Mouse (Mus musculus): ENCODE data around the gene Amigo3.
A peak's percentile ranks its signal among the peaks of the same experiment; 100 is the strongest.

Gene Amigo3

DNA sequence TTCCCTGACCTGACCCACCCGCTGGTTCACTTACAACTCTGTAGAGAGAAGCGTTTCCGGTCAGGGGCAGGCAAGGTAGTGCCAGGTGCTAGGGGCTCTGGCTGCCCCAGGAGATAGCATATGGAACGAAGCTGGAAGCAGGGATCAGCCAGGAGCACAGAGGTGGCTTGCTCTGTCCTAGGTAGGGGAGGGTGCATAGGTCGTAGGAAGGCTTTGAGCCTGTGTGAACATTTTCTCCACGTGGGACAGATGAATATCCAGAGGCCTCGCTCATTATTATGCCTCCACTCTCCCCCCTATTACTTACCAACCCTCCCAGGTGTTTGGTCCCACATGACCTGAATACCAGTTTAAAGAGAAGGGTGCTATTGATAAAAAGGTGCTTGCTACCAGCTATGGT, 548 bp upstream of the Amigo3 start:
- peak; percentile 27 for DNase-seq (ENCODE audit: low read depth)

DNA sequence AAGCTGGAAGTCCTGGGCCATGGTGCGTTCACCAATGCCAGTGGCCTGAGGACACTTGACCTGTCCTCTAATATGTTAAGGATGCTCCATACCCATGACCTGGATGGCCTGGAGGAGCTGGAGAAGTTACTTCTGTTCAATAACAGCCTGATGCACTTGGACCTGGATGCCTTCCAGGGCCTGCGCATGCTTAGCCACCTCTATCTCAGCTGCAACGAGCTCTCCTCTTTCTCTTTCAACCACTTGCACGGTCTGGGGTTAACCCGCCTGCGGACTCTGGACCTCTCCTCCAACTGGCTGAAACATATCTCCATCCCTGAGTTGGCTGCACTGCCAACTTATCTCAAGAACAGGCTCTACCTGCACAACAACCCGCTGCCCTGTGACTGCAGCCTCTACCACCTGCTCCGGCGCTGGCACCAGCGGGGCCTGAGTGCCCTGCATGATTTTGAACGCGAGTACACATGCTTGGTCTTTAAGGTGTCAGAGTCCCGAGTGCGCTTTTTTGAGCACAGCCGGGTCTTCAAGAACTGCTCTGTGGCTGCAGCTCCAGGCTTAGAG, 786 bp downstream of the Amigo3 start:
- no peak for DNase-seq (ENCODE audit: low read depth)

DNA sequence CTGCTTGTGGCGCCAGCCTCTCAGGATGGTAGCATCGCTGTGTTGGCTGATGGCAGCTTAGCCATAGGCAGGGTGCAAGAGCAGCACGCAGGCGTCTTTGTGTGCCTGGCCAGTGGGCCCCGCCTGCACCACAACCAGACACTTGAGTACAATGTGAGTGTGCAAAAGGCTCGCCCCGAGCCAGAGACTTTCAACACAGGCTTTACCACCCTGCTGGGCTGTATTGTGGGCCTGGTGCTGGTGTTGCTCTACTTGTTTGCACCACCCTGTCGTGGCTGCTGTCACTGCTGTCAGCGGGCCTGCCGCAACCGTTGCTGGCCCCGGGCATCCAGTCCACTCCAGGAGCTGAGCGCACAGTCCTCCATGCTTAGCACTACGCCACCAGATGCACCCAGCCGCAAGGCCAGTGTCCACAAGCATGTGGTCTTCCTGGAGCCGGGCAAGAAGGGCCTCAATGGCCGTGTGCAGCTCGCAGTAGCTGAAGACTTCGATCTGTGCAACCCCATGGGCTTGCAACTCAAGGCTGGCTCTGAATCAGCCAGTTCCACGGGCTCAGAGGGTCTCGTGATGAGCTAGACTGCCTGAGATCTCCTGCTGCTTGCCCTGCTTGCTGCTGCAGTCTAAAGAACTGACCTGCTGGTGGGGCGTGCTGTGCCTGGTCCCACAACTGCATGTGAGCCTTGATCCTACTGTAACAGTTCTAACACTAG, 1.5 kb downstream of the Amigo3 start:
- DNase-seq (ENCODE audit: low read depth) = no peak

DNA sequence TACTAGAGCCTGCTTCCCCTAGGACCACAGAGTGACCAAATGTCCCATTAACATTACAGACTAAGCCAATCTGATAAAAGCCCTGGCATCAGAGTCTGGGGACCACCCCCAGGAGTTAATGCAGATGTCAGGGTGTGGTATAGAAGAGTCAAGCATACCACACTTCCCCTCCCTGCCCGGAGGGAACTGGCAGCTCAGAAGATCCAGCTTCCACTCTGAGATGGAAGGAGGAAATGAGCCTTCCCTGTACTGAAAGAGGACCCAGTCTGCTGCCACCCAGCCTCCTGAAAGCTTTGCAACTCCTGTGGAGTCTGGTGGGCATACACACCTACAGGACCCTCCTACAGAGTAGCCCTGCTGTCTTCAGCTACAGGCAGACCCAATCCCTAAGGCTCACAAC, 2.1 kb downstream of the Amigo3 start:
- DNase-seq (ENCODE audit: low read depth) = no peak

DNA sequence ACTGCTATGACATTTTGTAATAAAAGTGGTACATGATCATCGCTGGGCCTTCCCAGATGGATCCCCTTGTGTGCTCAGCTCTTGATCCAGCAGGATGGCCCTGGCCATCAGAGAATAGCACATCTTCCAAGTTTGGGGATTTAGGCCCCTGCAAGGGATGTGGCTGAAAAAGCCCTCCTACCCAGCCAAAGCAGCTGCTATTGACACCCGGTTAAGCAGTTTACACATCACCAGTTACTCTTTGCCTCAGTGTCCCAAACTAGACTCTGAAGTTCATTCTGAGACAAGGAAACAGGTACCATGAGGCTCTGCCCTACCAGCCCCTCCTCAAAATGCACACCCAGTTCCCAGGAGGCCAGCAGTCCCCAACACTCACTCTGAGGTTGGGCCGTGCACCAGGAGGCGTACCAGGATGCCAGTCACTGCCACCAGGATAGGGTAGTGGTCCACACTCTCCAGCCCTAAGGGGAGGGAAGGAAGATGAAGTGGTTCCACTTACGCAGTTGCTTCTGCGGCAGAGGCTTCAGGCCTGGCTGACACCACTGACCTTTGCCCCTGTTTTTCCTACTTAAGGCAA, 2.8 kb downstream of the Amigo3 start:
- no peak for DNase-seq (ENCODE audit: low read depth)

DNA sequence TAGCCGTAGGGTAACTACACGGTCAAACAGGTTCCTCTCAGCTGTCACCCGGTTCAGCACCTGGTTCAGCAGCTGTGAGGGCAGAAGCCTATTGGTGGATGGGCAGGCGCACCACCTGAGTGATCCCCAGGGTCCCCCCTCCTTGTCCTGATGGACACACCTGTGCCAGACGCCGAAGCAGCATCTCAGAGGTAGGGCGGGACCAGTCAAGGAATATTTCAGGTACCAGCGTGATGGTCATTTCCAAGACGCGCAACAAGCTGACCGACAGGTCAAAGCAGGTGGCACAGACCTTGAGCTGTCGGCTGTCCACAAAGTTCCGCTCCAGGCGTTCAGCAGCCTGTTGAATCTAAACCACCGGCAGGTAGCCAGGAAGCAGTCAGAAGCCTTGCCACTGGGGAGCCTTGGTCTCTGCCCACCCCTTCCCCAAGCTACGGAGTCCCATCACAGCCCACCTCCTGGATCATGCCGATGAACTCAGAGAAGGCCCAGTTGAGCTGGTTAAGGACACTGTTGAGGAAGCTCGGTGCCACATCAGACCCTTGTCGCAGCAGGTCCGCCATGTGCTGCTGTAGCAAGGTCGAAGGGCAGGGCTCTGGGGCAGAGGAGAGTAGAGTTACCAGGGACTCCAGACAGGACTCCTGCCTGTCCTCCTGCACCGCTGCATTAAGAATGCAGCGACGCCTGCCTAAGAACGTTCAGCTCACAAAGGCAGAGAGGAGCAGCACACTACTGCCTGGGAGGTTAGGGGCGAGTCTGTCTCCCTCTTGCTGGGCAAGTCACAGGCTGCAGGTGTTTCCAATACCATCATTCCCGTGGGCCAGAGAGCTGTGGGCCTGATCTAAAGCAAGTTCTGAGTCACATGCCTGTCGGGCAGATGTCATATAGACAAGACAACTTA, 3.7 kb downstream of the Amigo3 start:
- DNase-seq (ENCODE audit: low read depth) = no peak

DNA sequence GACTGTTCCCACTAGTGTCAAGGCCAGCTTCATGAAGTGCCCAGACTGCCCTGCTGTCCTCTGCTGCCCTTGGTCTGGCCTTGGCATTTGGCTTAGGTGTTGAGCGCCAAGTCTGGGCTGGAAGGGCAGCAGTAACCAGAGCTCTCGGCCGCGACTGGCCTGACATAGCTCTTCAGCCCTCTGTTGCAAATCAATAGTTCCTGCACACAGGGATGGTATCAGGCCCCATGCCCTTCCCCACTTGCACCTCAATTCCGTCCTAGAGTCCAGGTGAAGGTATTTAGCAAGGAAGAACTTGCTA, 4.3 kb downstream of the Amigo3 start:
- no peak for DNase-seq (ENCODE audit: low read depth)

DNA sequence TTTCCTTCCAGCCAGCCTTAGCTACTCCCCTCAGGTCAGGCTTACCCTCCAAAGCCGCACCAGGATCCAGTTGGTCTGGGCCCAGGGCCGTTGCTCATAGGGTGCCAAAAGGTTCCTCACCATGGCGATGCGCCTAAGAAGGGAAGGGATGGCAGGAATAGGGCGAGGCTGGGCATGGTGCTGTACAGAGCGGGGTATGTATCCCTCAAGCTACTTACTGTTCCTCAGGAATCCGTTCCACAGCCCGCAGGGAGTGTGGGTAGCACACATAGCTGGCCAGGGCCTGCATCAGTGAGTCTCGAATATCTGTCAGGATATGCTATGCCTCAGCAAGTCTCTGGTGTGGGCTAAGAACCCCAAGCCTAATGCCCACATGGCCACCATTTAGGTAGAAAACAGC, 5.3 kb downstream of the Amigo3 start:
- DNase-seq (ENCODE audit: low read depth) = no peak

DNA sequence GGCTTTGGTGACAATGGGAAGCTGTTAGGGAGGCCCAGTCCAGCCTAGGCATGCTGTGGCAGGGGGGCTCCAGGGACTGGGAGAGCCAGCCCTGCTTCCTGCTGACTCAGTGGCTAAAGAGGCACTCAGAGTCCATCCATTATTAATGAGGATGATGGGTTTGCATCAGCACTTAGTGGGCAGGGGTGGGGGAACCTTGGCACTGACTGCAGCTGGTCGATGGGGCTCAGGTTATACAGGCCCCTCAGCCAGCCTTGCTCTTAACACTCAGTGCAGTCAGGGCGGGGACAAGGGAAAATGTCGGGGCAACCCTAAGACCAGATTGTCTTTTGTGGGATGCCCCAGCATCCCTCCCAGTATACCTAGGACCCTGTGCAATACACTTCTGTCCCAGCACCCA, 9.2 kb downstream of the Amigo3 start:
- no peak for DNase-seq (ENCODE audit: low read depth)

DNA sequence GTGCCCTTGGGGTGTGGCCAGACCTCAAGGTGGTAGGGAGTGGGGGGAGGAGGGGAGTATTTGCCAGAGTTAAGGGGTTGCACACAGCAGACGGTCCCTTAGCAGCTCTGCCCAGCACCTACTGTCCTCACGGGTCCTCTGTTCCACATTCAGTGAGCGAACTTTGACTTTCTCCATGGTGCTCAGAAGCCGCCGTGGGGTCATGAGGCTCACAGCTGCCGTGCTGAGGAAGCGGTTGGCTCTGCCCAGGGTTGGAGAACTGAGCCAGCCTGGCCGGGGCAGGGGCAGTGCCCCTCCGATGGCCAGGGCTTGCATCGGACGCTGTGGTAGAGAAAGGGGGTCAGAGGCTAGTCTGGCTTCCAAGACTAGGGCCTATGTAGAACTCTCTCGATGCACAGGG, 10.4 kb downstream of the Amigo3 start:
- DNase-seq (ENCODE audit: low read depth) = no peak

DNA sequence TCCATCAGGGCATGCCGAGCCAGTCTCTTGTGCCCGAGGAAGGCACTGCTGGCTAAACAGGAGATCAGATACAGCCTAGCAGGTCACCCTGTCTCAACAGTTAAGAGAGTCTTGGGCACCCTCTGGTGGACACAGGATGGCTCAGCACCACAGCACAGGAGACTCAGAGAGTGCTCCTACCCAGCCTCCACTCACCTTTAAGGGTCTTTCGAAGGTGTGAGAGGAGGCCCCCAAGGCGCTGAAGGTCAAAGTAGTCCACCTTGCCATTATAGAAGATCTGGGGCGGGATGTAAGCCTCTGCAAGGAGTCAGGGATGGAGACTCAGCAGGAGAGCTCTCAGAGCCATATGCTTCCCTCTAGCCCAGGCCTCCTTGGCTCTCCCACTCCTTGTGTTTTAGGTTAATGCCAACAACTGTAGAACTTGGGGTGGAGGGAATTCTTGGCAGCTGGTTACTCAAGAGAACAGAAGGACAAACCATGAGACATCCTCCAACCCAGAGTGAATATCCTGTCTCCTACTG, 12.6 kb downstream of the Amigo3 start:
- DNase-seq (ENCODE audit: low read depth) = peak; percentile 55

DNA sequence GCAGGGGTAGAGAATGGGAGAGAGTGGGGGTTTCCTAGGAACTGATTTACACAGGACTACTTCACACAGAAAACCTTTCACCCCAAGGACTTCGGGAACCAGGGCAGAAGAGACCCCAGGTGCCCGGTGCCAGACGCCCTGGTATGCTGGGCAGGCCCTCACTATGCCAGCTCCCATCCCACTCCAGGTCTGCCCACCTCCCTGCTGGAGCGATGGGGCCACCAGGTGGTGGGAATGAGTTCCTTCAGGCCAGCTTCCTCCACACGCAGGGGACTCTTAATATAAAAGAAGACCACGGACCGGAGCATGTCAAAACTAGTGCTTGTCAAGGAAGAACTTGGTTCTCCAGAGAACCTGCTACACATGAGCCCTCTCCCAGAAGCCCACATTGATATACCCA, 14.2 kb downstream of the Amigo3 start:
- no peak for DNase-seq (ENCODE audit: low read depth)

DNA sequence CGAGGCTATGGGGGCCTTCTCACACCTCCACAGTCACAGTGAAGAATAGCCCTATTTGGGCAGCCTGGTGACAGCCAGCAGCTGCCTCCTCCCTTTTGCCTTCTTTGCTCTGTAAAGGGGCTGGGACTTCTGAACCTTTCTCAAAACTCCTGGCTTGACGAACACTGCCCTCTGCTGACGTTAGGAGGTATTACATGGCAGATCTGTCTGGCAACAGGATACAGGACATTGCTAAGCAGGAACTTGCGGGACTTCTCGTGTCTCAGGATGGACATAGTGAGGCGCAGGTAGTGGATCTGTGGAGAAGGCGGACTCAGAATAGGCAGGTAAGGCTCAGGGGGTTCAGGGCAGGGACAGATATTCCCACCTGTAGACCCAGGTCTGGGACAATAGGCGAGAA, 14.9 kb downstream of the Amigo3 start:
- peak; percentile 90 for DNase-seq (ENCODE audit: low read depth)

DNA sequence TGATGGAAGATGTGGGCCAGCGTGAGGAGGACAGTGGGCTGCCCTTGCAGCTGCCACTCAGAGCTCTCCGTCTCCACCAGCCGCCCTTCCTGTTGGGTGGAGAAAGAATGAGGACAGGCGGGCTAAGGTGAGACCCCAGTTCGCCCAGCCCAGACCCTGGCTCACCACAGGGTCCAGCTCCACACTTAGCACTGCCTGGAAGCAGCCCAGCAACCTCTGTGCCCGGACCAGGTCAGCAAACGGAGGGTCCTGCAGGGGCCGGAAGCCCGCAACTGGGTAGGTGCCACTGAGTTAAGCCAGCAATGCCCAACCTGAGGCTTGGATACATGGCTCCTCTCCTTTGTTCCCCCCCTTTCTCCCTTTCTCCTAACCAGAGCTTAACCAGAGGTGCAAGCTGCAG, 16.0 kb downstream of the Amigo3 start:
- no peak for DNase-seq (ENCODE audit: low read depth)

DNA sequence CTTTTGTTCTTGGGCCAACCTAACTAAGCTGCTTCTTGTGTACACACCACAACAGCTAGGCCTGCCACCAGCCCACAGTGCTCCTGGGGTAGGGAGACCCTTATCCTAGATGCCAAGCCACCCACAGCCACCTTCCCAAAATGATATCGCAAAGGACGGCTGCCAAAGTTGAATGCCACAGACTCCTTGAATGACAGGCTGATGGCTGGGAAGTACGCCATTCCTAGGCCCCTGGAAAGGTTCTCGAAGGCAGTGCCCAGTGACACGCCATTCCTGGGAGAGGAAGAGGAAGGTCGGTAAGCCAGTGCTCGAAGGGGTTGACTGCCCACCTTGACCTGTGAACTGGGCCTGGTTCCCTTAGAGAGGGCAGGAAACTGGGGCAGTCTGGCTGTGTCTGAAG, 16.6 kb downstream of the Amigo3 start:
- DNase-seq (ENCODE audit: low read depth) = no peak

DNA sequence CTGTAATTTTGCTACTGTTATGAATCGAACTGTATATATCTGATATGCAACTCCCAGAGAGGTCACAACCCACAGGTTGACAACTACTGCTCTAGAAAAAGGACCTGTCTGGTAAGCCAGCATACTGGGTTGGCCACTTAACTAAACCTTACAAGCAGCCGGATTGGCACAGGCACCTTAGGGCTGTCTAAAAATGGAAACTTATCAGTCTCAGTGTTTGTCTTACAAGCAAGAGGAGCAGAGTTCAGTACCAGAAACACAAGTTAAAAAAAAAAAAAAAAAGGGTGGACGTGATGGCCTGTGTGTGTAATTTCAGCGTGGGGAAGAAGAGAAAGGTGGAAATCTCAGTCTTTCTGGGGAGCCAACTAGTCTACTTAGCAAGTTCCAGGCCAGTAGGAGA, 18.8 kb downstream of the Amigo3 start:
- DNase-seq (ENCODE audit: low read depth) = no peak

DNA sequence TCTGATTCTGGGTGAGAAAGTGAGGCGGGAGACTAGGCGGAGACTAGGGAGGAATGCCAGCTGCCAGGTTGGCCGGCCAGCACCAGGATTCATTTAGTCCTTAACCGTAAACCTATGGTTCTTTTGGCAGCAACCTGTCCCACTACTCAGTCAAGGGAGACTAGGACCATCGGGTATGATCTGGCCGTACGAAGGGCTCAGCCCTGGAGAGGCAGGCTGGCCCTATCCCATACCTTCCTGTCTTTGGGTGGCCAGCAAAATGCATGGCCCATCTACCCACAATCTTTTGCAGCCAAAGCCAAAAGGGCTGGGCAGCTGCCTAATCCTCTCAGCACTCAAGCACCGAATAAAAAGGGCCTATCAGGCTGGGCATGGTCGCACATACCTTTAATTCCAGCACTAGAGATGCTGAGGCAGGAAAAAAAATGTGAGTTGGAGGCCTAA, 19.5 kb downstream of the Amigo3 start:
- DNase-seq (ENCODE audit: low read depth) = no peak

DNA sequence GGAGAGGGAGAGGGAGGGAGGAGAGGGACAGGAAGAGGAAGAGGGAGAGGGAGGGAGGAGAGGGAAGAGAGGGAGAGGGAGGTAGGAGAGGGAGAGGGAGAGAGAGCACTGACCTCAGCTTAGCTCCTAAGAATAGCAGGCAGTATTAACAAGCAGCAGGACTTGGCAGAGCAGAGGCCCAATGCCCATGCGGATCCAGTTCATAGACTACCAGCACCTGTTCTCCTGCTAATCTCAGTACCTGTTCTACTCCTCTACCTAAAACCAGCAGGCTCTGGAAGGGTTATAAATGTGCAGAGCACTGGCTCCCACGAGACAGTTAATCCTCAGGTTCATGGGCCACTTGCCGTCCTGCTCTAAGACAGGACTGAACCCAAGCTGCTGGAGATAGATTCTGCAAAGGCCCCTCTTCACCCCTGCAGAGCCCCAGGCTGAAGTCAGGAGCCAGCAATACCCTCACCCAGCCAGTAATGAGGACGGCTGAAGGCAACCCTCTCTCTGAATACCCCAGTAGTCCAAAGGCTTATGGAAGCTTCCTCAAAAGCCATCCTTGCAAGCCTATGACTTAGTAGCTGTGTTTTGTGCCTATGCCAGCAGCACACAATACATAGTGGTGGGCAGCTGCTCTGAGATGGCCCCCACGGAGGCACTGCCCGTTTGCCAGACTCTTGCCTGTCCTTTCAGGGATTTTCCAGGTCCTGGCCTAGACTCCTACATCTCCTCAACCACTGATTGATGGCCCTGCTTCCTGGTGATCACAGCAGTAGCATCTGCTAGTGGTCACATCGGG, 20.4 kb downstream of the Amigo3 start:
- DNase-seq (ENCODE audit: low read depth) = no peak

DNA sequence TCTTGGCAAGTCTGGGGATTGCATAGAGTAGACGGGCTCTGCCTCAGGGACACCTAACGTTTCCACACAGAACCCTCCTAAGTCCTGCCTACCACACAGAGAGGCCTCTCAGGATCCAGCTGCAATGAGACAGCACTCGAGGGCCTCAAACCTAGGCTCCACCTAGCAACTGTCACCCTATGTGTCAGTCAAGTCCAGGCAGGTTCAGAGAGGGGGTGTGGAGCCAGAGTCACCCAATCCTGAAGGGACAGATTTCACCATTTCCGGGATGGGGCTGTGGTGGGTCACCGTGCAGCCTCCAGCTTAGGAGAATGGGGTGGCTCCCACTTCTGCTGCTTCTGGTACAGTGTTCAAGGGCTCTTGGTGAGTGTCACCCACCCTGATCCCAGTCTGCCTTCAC, 27.2 kb downstream of the Amigo3 start, which contains the start of gene Mst1:
Mst1 (plus strand) TSS at position 269 of the 400 bp plus-strand sequence.
- DNase-seq (ENCODE audit: low read depth) = no peak

DNA sequence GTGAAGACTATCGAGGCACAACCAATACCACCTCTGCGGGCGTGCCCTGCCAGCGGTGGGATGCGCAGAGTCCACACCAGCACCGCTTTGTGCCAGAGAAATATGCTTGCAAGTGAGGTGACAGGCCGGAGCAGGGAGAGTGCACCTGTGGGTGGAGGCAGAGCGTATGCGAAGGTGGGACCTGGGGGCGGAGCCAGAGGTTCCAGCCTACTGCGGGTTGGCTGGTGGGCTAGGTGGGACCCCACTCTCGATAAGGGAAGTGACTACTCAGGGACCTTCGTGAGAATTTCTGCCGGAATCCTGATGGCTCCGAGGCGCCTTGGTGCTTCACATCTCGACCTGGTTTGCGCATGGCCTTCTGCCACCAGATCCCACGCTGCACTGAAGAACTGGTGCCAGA, 29.6 kb downstream of the Amigo3 start:
- peak; percentile 26 for DNase-seq (ENCODE audit: low read depth)

DNA sequence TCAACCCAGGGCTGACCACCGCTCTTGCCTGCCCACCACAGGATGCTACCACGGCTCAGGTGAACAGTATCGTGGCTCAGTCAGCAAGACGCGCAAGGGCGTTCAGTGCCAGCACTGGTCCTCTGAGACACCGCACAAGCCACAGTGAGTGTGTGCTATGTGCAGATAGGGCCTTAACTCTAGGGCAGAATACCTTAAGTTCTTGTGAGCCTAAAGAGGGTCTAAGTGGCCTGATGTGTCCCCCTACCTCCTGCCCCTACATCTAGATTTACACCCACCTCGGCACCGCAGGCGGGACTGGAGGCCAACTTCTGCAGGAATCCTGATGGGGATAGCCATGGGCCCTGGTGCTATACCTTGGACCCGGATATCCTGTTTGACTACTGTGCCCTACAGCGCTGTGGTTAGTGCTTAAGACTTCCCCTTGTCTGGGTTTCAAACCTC, 30.1 kb downstream of the Amigo3 start, which contains the start of gene Rnf123:
Rnf123 (minus strand) TSS at position 359 of the 444 bp plus-strand sequence.
- peak; percentile 73 for DNase-seq (ENCODE audit: low read depth)

DNA sequence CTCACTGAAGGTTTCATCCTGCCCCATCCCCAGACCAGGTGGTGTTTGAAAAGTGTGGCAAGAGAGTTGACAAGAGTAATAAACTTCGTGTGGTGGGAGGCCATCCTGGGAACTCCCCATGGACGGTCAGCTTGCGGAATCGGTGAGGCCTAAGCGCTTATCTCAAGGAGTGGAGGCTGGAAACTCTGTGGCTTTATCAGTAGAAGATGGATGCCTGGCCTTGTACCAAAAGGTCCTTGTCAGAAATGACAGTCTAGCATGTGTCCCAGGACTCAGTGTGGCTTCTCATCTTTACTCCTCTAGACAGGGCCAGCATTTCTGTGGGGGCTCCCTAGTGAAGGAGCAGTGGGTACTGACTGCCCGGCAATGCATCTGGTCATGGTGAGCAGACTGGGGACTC, 30.6 kb downstream of the Amigo3 start:
- DNase-seq (ENCODE audit: low read depth) = no peak

All from naive thymus-derived CD4-positive, alpha-beta T cell, adult 2 months (primary cell).